Mouse (Mus musculus): ENCODE data around the gene Stn1.
A peak's percentile ranks its signal among the peaks of the same experiment; 100 is the strongest.

Gene Stn1

GRCm38 (mm10) chr19:47508191-47508590, 29.1 kb downstream of the Stn1 start:
- DNase-seq: no peak

- peak; percentile 56 to 73 for DNase-seq
Measured at GRCm38 (mm10) chr19:47507128-47508121, 29.9 kb downstream of the Stn1 start.

- no peak for DNase-seq
Measured at GRCm38 (mm10) chr19:47503625-47504024, 33.7 kb downstream of the Stn1 start.

- DNase-seq: no peak
Measured at GRCm38 (mm10) chr19:47502563-47502962, 34.7 kb downstream of the Stn1 start.

GRCm38 (mm10) chr19:47500389-47501011, 36.8 kb downstream of the Stn1 start:
- no peak for DNase-seq

- DNase-seq: no peak
Measured at GRCm38 (mm10) chr19:47499841-47500240, 37.5 kb downstream of the Stn1 start.

GRCm38 (mm10) chr19:47498942-47499341, 38.4 kb downstream of the Stn1 start:
- DNase-seq: no peak

- DNase-seq: no peak
Measured at GRCm38 (mm10) chr19:47497736-47498135, 39.6 kb downstream of the Stn1 start.

- no peak for DNase-seq
Measured at GRCm38 (mm10) chr19:47497313-47497712, 40.0 kb downstream of the Stn1 start.

- DNase-seq: no peak
Measured at GRCm38 (mm10) chr19:47493017-47493997, 44.0 kb downstream of the Stn1 start.

- DNase-seq: no peak
Measured at GRCm38 (mm10) chr19:47492422-47492821, 44.9 kb downstream of the Stn1 start.

- DNase-seq: no peak
Measured at GRCm38 (mm10) chr19:47491853-47492252, 45.5 kb downstream of the Stn1 start.

GRCm38 (mm10) chr19:47489233-47489632, 48.1 kb downstream of the Stn1 start:
- DNase-seq: no peak

GRCm38 (mm10) chr19:47488250-47488649, 49.1 kb downstream of the Stn1 start:
- DNase-seq: peak in 1 of 2 experiments; percentile 46

GRCm38 (mm10) chr19:47487572-47487971, 49.7 kb downstream of the Stn1 start:
- DNase-seq: no peak

- DNase-seq: no peak
Measured at GRCm38 (mm10) chr19:47485997-47486566, 51.2 kb downstream of the Stn1 start.

GRCm38 (mm10) chr19:47484110-47484509, 53.2 kb downstream of the Stn1 start:
- no peak for DNase-seq

GRCm38 (mm10) chr19:47483346-47483745, 54.0 kb downstream of the Stn1 start:
- no peak for DNase-seq

- no peak for DNase-seq
Measured at GRCm38 (mm10) chr19:47473453-47473852, 63.9 kb downstream of the Stn1 start.

- no peak for DNase-seq
Measured at GRCm38 (mm10) chr19:47472881-47473400, 64.4 kb downstream of the Stn1 start.

- no peak for DNase-seq
Measured at GRCm38 (mm10) chr19:47471808-47472207, 65.5 kb downstream of the Stn1 start.

- DNase-seq: no peak
Measured at GRCm38 (mm10) chr19:47468750-47469149, 68.6 kb downstream of the Stn1 start.
